Mouse (Mus musculus) intestine, embryonic 16.5 days (tissue): ENCODE measurements around the gene Prrg2. TPM values are rescaled to one million over a fixed set of nuclear protein-coding genes. Genes with fewer than 3 reads are reported as not detected.

Experiments used
- ATAC-seq: fragments of 200-750 bp; cut with Nextera tagmentation; 2 replicates; pipeline ENCODE4 v1.8.0; 2017; ENCODE audit warnings: moderate TSS enrichment, moderate library complexity
- H3K27ac ChIP-seq: fragments of 300-500 bp; sonication (generic); 2 replicates; pipeline ENCODE4 v1.5.1; 2014; ENCODE audit warnings: mild to moderate bottlenecking, low read length
- H3K27me3 ChIP-seq: fragments of 300-500 bp; sonication (generic); replicated peaks from 2 replicates; pipeline ENCODE4 v1.6.1; 2014; ENCODE audit warnings: low read length, control low read depth, mixed read lengths; ENCODE audit not compliant: control insufficient read depth, insufficient read depth
- H3K36me3 ChIP-seq: fragments of 300-500 bp; sonication (generic); 2 replicates; pipeline ENCODE4 v1.6.1; 2014; ENCODE audit warnings: low read length, control low read depth; ENCODE audit not compliant: control insufficient read depth, insufficient read depth
- H3K4me1 ChIP-seq: fragments of 300-500 bp; sonication (generic); 2 replicates; pipeline ENCODE4 v1.6.1; 2014; ENCODE audit warnings: low read length, control low read depth, mixed read lengths; ENCODE audit not compliant: control insufficient read depth, insufficient read depth
- H3K4me2 ChIP-seq: fragments of 300-500 bp; sonication (generic); 2 replicates; pipeline ENCODE4 v1.6.1; 2014; ENCODE audit warnings: low read depth, low read length, control low read depth
- H3K4me3 ChIP-seq: fragments of 300-500 bp; sonication (generic); 2 replicates; pipeline ENCODE4 v1.5.1; 2014; ENCODE audit warnings: mild to moderate bottlenecking, low read length
- H3K9ac ChIP-seq: fragments of 300-500 bp; sonication (generic); 2 replicates; pipeline ENCODE4 v1.6.1; 2014; ENCODE audit warnings: low read depth, low read length
- H3K9me3 ChIP-seq: fragments of 300-500 bp; sonication (generic); 2 replicates; pipeline ENCODE4 v1.6.1; 2016; ENCODE audit warnings: low read length, control low read depth; ENCODE audit not compliant: control insufficient read depth
- WGBS: fragments of 180-500 bp; shearing (Covaris S2); extraction: QIAGEN DNeasy Blood & Tissue Kit; methylation state at CpG from one replicate; pipeline ENCODE4 v1.1.7; 2014; 5-methylcytosine and 5-hydroxymethylcytosine counted together
- polyA plus RNA-seq: library from polyadenylated mRNA; unstranded; fragments of >200 nt; fragmentation: Nextera tagmentation; extraction: Ambion mirVana; gene quantifications from 2 replicates; pipeline ENCODE4 v1.2.1, GENCODE M21; 2015

Prrg2 gene
- polyA plus RNA-seq, 1 experiment from 2014 or later = 38.3 TPM

DNA sequence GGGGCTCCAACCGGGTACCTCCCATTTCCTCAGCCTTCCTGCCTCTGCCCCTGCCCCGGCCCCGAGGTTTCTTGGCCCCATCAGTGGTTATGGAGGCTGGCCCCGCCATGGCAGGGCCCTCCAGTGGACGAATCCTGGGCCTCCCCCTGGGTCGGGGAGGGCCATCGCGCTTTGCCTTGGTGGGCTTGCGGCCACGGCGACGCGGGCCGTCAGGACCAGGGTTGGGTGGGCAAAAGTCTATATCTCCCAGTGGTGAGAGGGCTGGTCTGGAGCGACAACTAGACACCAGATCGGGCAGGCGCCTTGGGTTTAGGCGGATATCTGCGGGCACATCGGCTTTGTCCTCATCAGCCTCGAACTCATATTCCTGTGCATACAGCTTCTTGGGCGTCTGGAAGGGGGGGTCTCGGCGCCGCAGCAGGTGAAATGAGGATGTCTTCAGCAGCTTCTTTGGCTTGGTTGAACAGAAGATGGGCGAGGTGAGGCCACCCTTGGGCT, 15.6 kb downstream of the Prrg2 start:
- Histone ChIP-seq H3K27ac (no peak overlapping the region), H3K36me3 (peaks cover 67% of the 10 kb centered on the region), H3K4me2 (no peak overlapping the region), H3K9ac (no peak overlapping the region), H3K4me1 (peaks cover 16% of the 10 kb centered on the region), H3K4me3 (no peak overlapping the region), H3K27me3 (no peaks in the 10 kb centered on the region), H3K9me3 (no peaks in the 10 kb centered on the region)
- no peak for ATAC-seq
- 95% methylated on average over 26 of the region's 26 CpGs for WGBS

GRCm38 (mm10) chr7:45045741-45046140, 16.7 kb downstream of the Prrg2 start:
- no peak overlapping the region for H3K27ac ChIP-seq
- H3K4me3 ChIP-seq = no peak overlapping the region
- no peak overlapping the region for H3K9ac ChIP-seq
- H3K36me3 ChIP-seq = peaks cover 71% of the 10 kb centered on the region
- no peaks in the 10 kb centered on the region for H3K27me3 ChIP-seq
- 95% methylated on average over 22 of the region's 22 CpGs for WGBS
- no peak for ATAC-seq
- no peaks in the 10 kb centered on the region for H3K9me3 ChIP-seq
- peaks cover 5% of the 10 kb centered on the region for H3K4me1 ChIP-seq
- H3K4me2 ChIP-seq = no peak overlapping the region

GRCm38 (mm10) chr7:45043307-45043706, 19.2 kb downstream of the Prrg2 start:
- no peak overlapping the region for H3K9ac ChIP-seq
- no peak overlapping the region for H3K27ac ChIP-seq

GRCm38 (mm10) chr7:45040851-45041250, 21.6 kb downstream of the Prrg2 start:
- Histone ChIP-seq H3K9ac (no peak overlapping the region), H3K4me2 (no peak overlapping the region), H3K27ac (no peak overlapping the region), H3K36me3 (peaks cover 55% of the 10 kb centered on the region), H3K4me1 (no peaks in the 10 kb centered on the region), H3K27me3 (no peaks in the 10 kb centered on the region), H3K4me3 (no peak overlapping the region), H3K9me3 (no peaks in the 10 kb centered on the region)
- ATAC-seq = no peak
- WGBS = 97% methylated on average over 9 of the region's 9 CpGs

More at GRCm38 (mm10) chr7:45043307-45043706, 19.2 kb downstream of the Prrg2 start:
- Histone ChIP-seq H3K4me1 (no peaks in the 10 kb centered on the region), H3K9me3 (no peaks in the 10 kb centered on the region), H3K36me3 (peaks cover 71% of the 10 kb centered on the region), H3K4me2 (no peak overlapping the region), H3K4me3 (no peak overlapping the region), H3K27me3 (no peaks in the 10 kb centered on the region)
- 91% methylated on average over 14 of the region's 14 CpGs for WGBS
- no peak for ATAC-seq

- Histone ChIP-seq H3K4me3 (no peak overlapping the region), H3K36me3 (peaks cover 53% of the 10 kb centered on the region), H3K9ac (no peak overlapping the region), H3K9me3 (no peaks in the 10 kb centered on the region), H3K27ac (no peak overlapping the region), H3K27me3 (no peaks in the 10 kb centered on the region), H3K4me2 (no peak overlapping the region), H3K4me1 (no peaks in the 10 kb centered on the region)
- WGBS = 91% methylated on average over 9 of the region's 9 CpGs
- 0 out of 2 replicates have a peak, but pooled peaks have one; percentile 27 for ATAC-seq
Observed at GRCm38 (mm10) chr7:45038411-45038810, 24.1 kb downstream of the Prrg2 start.

DNA sequence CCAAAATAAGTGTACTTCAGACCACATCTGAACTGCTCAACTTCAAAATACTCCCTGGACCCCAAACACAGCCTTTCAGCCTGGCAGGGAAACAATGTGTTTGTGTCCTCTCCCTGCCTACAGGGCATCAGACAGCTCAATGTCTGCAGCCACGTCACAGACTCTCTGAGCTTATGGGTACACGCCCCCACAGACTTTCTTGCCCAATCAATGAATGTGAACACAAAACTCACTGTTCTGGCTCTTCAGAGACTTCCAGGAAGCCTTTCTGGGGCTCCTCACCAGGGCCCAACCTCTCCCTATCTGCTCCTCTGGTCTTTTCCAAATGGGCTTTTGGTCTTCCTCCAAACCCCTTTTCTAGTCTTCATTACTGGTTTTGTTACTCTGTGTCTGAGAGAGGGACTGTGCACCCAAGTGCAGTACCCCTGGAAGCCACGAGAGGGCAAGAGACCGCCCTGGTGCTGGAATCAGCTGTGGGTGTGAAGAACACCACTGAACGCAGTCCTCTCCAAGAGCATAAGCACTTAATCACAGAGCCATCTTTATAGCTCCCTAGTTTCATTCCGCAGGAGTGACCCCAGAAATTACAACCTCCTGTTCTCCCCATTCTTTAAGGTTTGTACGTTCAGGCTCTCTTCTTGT, 24.6 kb downstream of the Prrg2 start:
- H3K9ac ChIP-seq = no peak overlapping the region
- 0 out of 2 replicates have a peak, but pooled peaks have one; percentile 47 for ATAC-seq
- H3K4me1 ChIP-seq = no peaks in the 10 kb centered on the region
- no peak overlapping the region for H3K4me2 ChIP-seq
- peaks cover 53% of the 10 kb centered on the region for H3K36me3 ChIP-seq
- no peaks in the 10 kb centered on the region for H3K27me3 ChIP-seq
- no peak overlapping the region for H3K27ac ChIP-seq
- 68% methylated on average over 7 of the region's 7 CpGs for WGBS
- no peaks in the 10 kb centered on the region for H3K9me3 ChIP-seq
- H3K4me3 ChIP-seq = no peak overlapping the region

- Histone ChIP-seq H3K9ac (no peak overlapping the region), H3K27ac (no peak overlapping the region), H3K9me3 (no peaks in the 10 kb centered on the region), H3K36me3 (peaks cover 53% of the 10 kb centered on the region), H3K4me1 (no peaks in the 10 kb centered on the region), H3K4me3 (no peak overlapping the region), H3K4me2 (no peak overlapping the region), H3K27me3 (no peaks in the 10 kb centered on the region)
- no peak for ATAC-seq
- WGBS = 85% methylated on average over 11 of the region's 11 CpGs
Observed at GRCm38 (mm10) chr7:45036702-45037101, 25.8 kb downstream of the Prrg2 start.

DNA sequence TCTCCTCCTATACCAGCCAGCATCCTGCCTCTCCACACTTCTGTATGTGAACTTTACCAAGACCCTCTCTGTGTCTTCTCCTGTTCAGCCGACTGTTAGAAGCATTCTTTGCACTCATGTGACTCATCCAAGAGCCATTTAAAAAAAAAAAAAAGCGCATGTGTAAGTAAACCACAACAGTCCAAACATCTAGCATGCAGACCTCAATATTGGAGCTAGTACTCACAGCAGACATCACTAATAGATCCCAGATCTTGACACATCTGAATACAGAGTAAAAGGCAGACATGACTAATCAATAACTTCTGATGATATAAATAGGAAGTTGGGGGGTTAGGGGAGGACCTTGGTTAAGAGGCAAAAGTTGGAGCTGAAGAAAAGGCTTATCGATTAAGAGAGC, 26.8 kb downstream of the Prrg2 start:
- no peak for ATAC-seq
- Histone ChIP-seq H3K27me3 (no peaks in the 10 kb centered on the region), H3K36me3 (peaks cover 56% of the 10 kb centered on the region), H3K4me1 (no peaks in the 10 kb centered on the region), H3K4me2 (no peak overlapping the region), H3K4me3 (no peak overlapping the region), H3K9ac (no peak overlapping the region), H3K9me3 (no peaks in the 10 kb centered on the region), H3K27ac (no peak overlapping the region)
- WGBS = 85% methylated on average over 3 of the region's 3 CpGs

- H3K4me1 ChIP-seq = no peaks in the 10 kb centered on the region
Observed at GRCm38 (mm10) chr7:45033722-45034359, 28.6 kb downstream of the Prrg2 start.

More at GRCm38 (mm10) chr7:45033722-45034359, 28.6 kb downstream of the Prrg2 start:
- no peak for ATAC-seq
- H3K36me3 ChIP-seq = peaks cover 47% of the 10 kb centered on the region
- no peaks in the 10 kb centered on the region for H3K9me3 ChIP-seq
- no peak overlapping the region for H3K4me2 ChIP-seq
- 94% methylated on average over 19 of the region's 19 CpGs for WGBS
- H3K27ac ChIP-seq = no peak overlapping the region
- no peaks in the 10 kb centered on the region for H3K27me3 ChIP-seq
- H3K9ac ChIP-seq = no peak overlapping the region
- H3K4me3 ChIP-seq = no peak overlapping the region
